Mouse (Mus musculus) bone marrow macrophage, adult 2 months (primary cell): ENCODE measurements at regions not wholly inside any gene's neighbourhood (a gene's known extent, or its start where the extent isn't known, plus 50 kb on each side); places are given as distances from the start of the nearest gene placed in this dataset.

ENCODE experiments used
- H3K27ac ChIP-seq: 2 replicates; pipeline ENCODE4 v1.5.1; 2012; ENCODE audit warnings: low read depth, low read length; ENCODE audit not compliant: insufficient read depth
- H3K4me1 ChIP-seq: 2 replicates; pipeline ENCODE4 v1.6.1; 2012; ENCODE audit warnings: low read length; ENCODE audit not compliant: control insufficient read depth, insufficient read depth
- H3K4me3 ChIP-seq: 2 replicates; pipeline ENCODE4 v1.5.1; 2012; ENCODE audit warnings: mild to moderate bottlenecking, low read length, moderate library complexity; ENCODE audit not compliant: insufficient read depth
- CTCF ChIP-seq: IDR thresholded peaks from 2 replicates; pipeline ENCODE4 v1.5.1; 2012; ENCODE audit warnings: low read depth, mild to moderate bottlenecking, low read length, moderate library complexity
- POLR2A ChIP-seq: IDR thresholded peaks from 2 replicates; pipeline ENCODE4 v1.6.1; 2012; ENCODE audit warnings: mild to moderate bottlenecking, low read depth, low read length, borderline replicate concordance

DNA sequence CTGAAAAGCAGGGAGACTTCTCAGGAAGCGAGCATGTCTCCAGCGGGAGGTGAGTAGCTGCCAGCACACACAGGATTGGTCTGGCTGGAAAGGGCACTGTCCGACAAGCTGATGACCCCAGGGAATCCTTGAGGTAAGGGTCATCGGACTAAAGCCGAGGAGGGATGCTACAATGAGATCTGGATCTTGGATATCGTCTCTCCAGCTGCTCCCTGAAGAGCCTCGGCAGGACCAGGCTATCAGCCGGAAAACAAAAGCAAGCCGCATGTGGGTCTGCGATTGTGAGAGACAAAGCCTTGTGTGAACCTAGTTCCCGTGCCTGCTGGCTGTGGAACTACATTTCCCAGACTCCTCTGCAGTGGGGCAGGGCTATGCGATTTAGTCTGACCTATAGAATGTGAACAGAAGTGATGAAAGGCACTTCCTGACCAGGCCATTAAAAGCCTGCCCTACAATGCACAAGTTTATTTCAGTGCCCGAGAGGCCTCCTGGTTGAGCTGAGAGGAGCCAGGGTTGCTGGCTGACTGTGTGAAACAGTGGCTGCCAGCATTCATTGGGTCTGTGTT is 66.7 kb upstream of the Slc6a6 start:
- H3K4me3 ChIP-seq = peak overlapping the region; percentile 29
- no peak overlapping the region for H3K27ac ChIP-seq

DNA sequence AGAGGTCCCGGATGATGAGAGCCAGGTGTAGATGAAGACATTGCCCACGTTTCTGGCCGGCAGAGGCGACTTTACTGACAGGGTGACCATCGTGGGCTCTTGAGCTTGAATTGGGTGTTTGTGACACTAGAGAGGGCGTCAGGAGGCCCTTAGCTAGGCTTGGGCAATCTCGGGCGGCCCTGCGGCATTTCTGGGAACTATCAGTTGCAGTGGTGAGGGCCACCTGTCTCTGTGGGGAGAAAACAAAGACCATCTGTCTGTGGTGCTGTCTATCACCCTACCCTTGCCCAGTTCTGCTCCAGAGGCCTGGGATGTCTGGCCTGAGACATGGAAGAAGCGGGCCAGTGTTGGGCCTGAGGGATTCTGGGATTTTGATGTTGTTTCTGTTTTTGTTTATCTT is 66.2 kb upstream of the Slc6a6 start:
- Histone ChIP-seq H3K4me3 (0 out of 2 replicates have a peak overlapping the region, but pooled peaks have one; percentile 2), H3K27ac (no peak overlapping the region)
- TF ChIP-seq POLR2A = no peak
- 0 out of 2 replicates have a peak, but pooled peaks have one; percentile 1 for TF ChIP-seq CTCF

More for the DNA sequence above, 66.7 kb upstream of the Slc6a6 start:
- TF ChIP-seq POLR2A = no peak
- TF ChIP-seq CTCF = 0 out of 2 replicates have a peak, but pooled peaks have one; percentile 8
- H3K4me1 ChIP-seq = peaks cover 15% of the 10 kb centered on the region

DNA sequence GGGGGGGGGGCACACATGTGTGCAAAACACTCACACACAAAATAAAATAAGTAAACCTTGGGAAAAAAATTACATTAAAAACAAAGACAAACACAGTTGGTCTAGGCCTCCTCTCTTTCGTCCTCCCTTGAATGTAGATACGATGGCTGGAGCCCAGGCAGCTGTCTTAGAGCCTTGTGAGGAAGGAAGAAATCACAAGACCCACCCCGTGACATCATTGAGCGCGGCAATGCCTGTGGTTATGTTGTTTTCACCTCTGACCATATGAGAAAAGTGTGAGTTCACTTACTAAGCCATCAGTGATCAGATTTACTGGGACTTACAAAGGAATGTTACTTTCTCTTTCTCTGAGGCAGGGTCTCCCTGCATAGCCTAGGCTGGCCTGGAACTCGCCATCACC is 64.8 kb upstream of the Slc6a6 start:
- Histone ChIP-seq H3K4me1 (peaks cover 15% of the 10 kb centered on the region), H3K4me3 (no peak overlapping the region), H3K27ac (no peak overlapping the region)
- TF ChIP-seq POLR2A (no peak), CTCF (no peak)

More for the DNA sequence above, 66.2 kb upstream of the Slc6a6 start:
- H3K4me1 ChIP-seq = peaks cover 15% of the 10 kb centered on the region

DNA sequence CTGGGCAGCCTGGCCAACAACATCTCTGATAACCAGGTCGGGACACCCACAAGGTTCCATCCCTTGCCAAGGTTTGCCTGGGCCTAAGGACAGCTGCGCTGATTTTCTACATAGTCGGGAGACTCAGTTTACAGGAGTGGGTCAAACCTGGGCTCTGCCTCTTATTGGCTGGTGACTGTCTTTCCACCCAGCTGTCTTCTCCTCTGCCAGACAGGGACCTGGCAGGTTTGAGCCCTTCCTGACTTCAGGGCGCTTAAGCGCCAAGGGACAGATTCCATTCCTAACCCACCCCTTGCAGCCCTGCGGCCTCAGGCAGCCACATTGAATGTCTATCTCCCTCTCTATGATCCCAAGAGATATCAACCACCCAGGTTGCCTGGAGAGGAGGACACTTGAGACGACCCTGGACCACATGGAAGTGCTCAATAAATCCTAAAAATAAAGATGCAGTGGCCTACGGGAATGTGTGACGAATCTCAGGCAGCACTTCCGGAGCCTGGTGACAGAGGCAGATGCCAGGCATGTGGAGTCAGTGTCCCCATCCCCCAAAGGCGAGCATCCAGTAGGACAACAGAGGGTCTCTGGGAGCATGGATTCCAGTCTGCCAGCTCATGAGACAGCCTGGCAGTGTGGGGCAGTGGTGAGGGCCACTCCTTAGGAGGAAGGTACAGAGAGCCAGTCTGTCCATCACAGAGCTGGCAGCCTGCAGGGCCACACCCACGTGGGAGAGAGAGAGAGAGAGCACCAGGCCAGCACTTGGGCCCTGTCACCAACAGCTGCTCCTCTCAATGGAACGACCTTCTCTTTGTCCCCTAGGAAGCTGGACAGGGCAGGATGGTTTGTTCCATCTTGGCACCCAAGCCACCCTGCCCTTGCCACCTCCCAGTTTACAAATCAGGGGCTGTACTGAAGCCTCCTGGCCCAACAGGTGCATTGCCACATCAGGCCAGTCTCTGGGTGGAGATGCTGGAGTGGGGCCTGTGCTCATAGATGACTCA is 63.8 kb upstream of the Slc6a6 start:
- Histone ChIP-seq H3K4me1 (peaks cover 11% of the 10 kb centered on the region), H3K27ac (no peak overlapping the region), H3K4me3 (no peak overlapping the region)
- TF ChIP-seq POLR2A (no peak), CTCF (no peak)

DNA sequence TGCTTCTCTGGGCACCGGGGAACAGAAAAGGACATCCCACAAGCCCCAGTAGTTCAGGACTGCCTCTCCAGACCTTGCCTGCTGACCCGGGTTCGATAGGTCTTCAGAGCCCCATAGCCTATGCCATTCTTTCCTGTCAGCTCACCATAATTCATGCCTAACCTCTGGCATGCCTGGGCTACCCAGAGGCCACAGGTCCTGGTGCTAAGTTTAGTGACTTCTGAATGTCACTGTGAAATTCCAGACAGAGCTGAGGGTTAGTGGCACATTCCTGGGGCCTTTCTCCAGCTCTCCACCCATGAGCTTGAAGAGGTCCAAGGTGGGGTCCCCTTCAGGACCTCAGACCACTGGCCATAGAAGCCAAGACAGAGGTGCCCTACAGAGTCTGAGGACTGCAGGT is 62.4 kb upstream of the Slc6a6 start:
- H3K4me1 ChIP-seq = peaks cover 10% of the 10 kb centered on the region
- TF ChIP-seq CTCF = no peak
- TF ChIP-seq POLR2A = no peak
- H3K4me3 ChIP-seq = no peak overlapping the region
- no peak overlapping the region for H3K27ac ChIP-seq

DNA sequence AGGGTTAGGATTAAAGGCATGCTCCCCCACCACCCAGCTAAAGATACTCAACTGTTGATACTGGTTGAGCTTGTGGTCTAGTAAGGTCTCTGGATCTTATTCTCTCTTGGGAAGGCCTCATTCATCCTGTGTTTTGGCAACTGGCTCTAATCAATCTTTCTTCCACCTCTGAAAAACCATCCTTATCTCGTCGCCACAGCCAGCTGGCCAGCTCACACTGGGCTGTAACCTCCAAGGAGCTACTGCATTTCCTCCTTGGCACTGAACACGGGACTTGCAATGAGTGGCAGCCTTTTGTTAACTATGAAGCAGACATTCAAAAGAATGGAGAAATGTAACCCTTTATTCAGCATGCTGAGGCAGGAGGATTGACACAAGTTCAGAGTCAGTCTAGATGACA is 61.4 kb upstream of the Slc6a6 start:
- TF ChIP-seq POLR2A = no peak
- no peak for TF ChIP-seq CTCF

DNA sequence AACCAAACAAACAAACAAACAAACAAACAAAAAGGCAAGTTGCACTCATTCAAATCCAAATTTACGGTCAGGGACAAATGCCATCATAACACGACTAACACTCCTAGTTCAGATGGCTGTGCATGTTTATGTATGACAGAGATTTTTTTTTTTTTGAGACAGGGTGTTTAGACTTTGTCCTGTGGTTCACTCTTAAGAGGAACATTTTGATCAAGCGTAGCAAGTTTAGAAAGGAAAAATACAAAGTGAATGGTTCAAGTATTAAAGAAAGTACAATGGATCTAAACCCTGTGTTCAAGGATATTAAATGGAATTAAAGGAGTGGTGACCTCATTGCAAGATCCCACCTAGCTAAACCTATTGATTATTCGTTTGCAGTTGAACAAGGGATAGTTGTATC is 60.2 kb upstream of the Slc6a6 start:
- H3K4me3 ChIP-seq = no peak overlapping the region
- H3K4me1 ChIP-seq = no peaks in the 10 kb centered on the region; the same call in 1 of the 2 replicates
- H3K27ac ChIP-seq = no peak overlapping the region
- TF ChIP-seq POLR2A = no peak
- TF ChIP-seq CTCF = no peak

More for the DNA sequence above, 61.4 kb upstream of the Slc6a6 start:
- Histone ChIP-seq H3K4me3 (no peak overlapping the region), H3K4me1 (peaks cover 3% of the 10 kb centered on the region), H3K27ac (no peak overlapping the region)

DNA sequence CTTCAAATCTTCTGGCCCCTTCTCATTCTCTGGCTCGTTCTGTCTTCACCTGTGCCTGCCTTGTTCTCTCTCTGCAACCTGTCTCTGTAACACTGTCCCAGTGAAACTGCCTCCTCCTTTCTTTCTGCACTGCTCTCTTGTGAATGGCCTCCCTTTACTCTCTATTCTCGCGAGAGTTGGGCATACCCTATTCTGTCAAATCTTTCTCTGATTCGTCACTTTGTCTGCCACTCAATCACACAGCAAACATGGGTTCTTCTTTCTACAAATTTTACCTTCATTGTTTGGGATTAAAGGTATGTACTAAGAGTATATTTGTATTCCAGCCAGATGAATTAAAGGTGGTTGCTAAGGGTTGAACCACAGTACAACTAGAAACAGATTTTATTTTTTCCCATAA is 54.6 kb upstream of the Slc6a6 start:
- H3K4me1 ChIP-seq = no peaks in the 10 kb centered on the region
- H3K4me3 ChIP-seq = no peak overlapping the region
- no peak overlapping the region for H3K27ac ChIP-seq
- no peak for TF ChIP-seq CTCF
- no peak for TF ChIP-seq POLR2A

DNA sequence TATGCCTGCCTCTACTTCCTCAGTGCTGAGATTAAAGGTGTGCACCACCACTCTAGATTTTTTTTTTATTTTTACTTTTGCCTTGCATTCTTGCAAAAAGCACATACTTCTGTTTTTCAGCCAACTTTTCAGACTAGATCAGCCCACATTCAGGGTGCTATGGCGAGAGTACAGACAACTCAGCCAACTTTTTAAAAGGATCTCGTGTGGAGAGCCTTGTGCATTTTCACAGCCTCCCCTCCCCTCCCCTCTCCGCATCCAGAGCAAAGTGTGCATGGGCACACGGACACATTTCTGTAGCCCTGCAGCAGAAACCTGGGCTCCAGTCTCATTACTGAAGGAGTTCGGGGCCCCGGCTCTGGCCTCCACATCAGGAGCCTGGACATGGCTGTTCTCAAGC is 52.6 kb upstream of the Slc6a6 start:
- H3K27ac ChIP-seq = no peak overlapping the region
- no peak for TF ChIP-seq POLR2A
- no peak for TF ChIP-seq CTCF
- no peak overlapping the region for H3K4me3 ChIP-seq
- no peaks in the 10 kb centered on the region for H3K4me1 ChIP-seq
